Mouse (Mus musculus): ENCODE measurements around the gene Lypd6. TPM values are rescaled to one million over a fixed set of nuclear protein-coding genes. Genes with fewer than 3 reads are reported as not detected.

The Lypd6 gene
- polyA plus RNA-seq, 1 experiment from 2014 or later = 15.9 TPM

GRCm38 (mm10) chr2:50179164-50179563, 112.9 kb downstream of the Lypd6 start:
- H3K9me3 ChIP-seq (ENCODE audit: control insufficient read depth, low read length) = no peaks in the 10 kb centered on the region
- DNase-seq (ENCODE audit: low spot score) = no peak
- H3K27me3 ChIP-seq (ENCODE audit: control insufficient read depth, insufficient read depth, low read length) = no peaks in the 10 kb centered on the region
- no peaks in the 10 kb centered on the region for H3K4me1 ChIP-seq (replicated peaks; ENCODE audit: control insufficient read depth, insufficient read depth)
- no peaks in the 10 kb centered on the region for H3K36me3 ChIP-seq (ENCODE audit: control insufficient read depth, insufficient read depth, low read length)
- no peak overlapping the region for H3K9ac ChIP-seq (ENCODE audit: low read length)
- TF ChIP-seq CTCF (IDR thresholded peaks at IDR 0.05; ENCODE audit: low read depth) = no peak
- no peak for TF ChIP-seq EP300 (optimal IDR thresholded peaks at IDR 0.05)
- WGBS = 83% methylated on average over 5 of the region's 5 CpGs
- no peak overlapping the region for H3K4me2 ChIP-seq (replicated peaks; ENCODE audit: low read depth)
- H3K4me3 ChIP-seq (ENCODE audit: low read depth, low read length) = no peak overlapping the region
- H3K27ac ChIP-seq (replicated peaks) = no peak overlapping the region
- no peak for ATAC-seq (ENCODE audit: low FRiP score, low TSS enrichment)

GRCm38 (mm10) chr2:50180423-50180822, 114.2 kb downstream of the Lypd6 start:
- TF ChIP-seq EP300 (optimal IDR thresholded peaks at IDR 0.05) = no peak
- no peak for TF ChIP-seq CTCF (IDR thresholded peaks at IDR 0.05; ENCODE audit: low read depth)
- no peaks in the 10 kb centered on the region for H3K27me3 ChIP-seq (ENCODE audit: control insufficient read depth, insufficient read depth, low read length)
- H3K9me3 ChIP-seq (ENCODE audit: control insufficient read depth, low read length) = no peaks in the 10 kb centered on the region
- no peak overlapping the region for H3K9ac ChIP-seq (ENCODE audit: low read length)
- WGBS = 80% methylated on average over 3 of the region's 3 CpGs
- H3K4me1 ChIP-seq (replicated peaks; ENCODE audit: control insufficient read depth, insufficient read depth) = no peaks in the 10 kb centered on the region
- ATAC-seq (ENCODE audit: low FRiP score, low TSS enrichment) (peak; percentile 96), DNase-seq (ENCODE audit: low spot score) (peak; percentile 54)
- H3K27ac ChIP-seq (replicated peaks) = no peak overlapping the region
- no peaks in the 10 kb centered on the region for H3K36me3 ChIP-seq (ENCODE audit: control insufficient read depth, insufficient read depth, low read length)
- no peak overlapping the region for H3K4me3 ChIP-seq (ENCODE audit: low read depth, low read length)
- H3K4me2 ChIP-seq (replicated peaks; ENCODE audit: low read depth) = no peak overlapping the region

- no peak for ATAC-seq (ENCODE audit: low FRiP score, low TSS enrichment)
- DNase-seq (ENCODE audit: low spot score) = no peak
- no peak for TF ChIP-seq CTCF (IDR thresholded peaks at IDR 0.05; ENCODE audit: low read depth)
- no peak for TF ChIP-seq EP300 (optimal IDR thresholded peaks at IDR 0.05)
- 85% methylated on average over 3 of the region's 3 CpGs for WGBS
- Histone ChIP-seq H3K9me3 (ENCODE audit: control insufficient read depth, low read length) (no peaks in the 10 kb centered on the region), H3K4me2 (replicated peaks; ENCODE audit: low read depth) (no peak overlapping the region), H3K27me3 (ENCODE audit: control insufficient read depth, insufficient read depth, low read length) (no peaks in the 10 kb centered on the region), H3K4me3 (ENCODE audit: low read depth, low read length) (no peak overlapping the region), H3K4me1 (replicated peaks; ENCODE audit: control insufficient read depth, insufficient read depth) (no peaks in the 10 kb centered on the region), H3K36me3 (ENCODE audit: control insufficient read depth, insufficient read depth, low read length) (no peaks in the 10 kb centered on the region), H3K27ac (replicated peaks) (no peak overlapping the region), H3K9ac (ENCODE audit: low read length) (no peak overlapping the region)
Observed at GRCm38 (mm10) chr2:50181332-50181731, 115.1 kb downstream of the Lypd6 start.

DNA sequence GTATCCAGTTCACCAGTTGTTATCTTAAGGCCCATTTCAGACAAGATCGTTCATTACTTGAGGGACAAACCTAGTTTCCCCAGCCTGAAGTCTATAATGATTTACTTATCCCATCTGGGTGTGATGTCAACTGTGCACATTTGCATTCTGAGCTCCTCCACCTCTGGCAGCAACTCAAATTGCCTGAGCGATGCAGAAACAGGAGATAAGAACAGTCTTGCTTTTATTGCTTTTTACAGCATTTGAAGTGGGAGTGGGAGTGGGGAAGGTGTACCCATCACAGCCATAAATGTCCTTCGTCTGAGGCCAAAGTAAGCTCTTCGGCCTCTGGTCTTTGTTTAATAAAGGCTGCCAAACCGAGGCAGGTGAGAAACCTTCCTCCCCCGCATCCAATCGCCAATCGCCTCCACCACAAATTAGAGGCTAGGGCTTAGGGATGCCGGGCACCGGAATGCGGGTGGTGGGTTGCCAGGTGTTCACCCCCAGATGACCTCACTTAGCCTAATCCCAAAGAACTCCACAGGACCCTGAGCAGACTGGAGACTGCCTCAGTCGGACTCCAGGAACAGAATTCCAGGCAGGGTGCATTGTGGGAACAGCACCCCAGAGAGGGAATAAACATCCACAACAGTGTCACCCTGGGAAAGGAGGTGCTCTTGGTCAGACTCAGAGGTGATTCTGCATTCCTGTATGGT, 120.6 kb downstream of the Lypd6 start:
- H3K9me3 ChIP-seq (ENCODE audit: control insufficient read depth, low read length) = no peaks in the 10 kb centered on the region
- ATAC-seq (ENCODE audit: low FRiP score, low TSS enrichment) (no peak), DNase-seq (ENCODE audit: low spot score) (no peak)
- no peaks in the 10 kb centered on the region for H3K4me1 ChIP-seq (replicated peaks; ENCODE audit: control insufficient read depth, insufficient read depth)
- no peak overlapping the region for H3K27ac ChIP-seq (replicated peaks)
- 32% methylated on average over 12 of the region's 12 CpGs for WGBS
- H3K27me3 ChIP-seq (ENCODE audit: control insufficient read depth, insufficient read depth, low read length) = no peaks in the 10 kb centered on the region
- no peak overlapping the region for H3K9ac ChIP-seq (ENCODE audit: low read length)
- TF ChIP-seq EP300 (optimal IDR thresholded peaks at IDR 0.05) (no peak), CTCF (IDR thresholded peaks at IDR 0.05; ENCODE audit: low read depth) (no peak)
- H3K4me3 ChIP-seq (ENCODE audit: low read depth, low read length) = no peak overlapping the region
- H3K36me3 ChIP-seq (ENCODE audit: control insufficient read depth, insufficient read depth, low read length) = no peaks in the 10 kb centered on the region
- H3K4me2 ChIP-seq (replicated peaks; ENCODE audit: low read depth) = no peak overlapping the region

GRCm38 (mm10) chr2:50188856-50189255, 122.6 kb downstream of the Lypd6 start:
- ATAC-seq (ENCODE audit: low FRiP score, low TSS enrichment) = peak; percentile 10; the same call in 1 of the 2 replicates

DNA sequence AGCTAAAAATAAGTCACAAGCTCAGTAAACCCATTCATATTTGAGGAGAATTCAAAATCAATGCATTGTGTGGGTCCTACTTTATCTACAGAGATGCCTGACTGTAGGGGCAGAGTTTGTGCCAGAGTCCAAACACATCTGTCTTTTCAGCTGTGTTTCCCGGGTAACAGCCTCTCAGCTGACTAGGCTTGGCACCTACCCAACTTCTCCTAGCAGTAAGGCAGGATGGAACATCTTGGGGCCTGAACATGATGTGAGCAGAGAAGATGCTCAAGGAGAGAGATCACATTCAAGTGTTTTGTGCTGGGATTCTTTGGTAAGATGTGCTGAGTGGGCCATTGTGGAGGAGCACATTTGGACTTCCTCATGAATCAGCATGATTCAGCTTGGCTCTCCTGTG, 130.5 kb downstream of the Lypd6 start:
- DNase-seq (ENCODE audit: low spot score) = no peak
- H3K27ac ChIP-seq (replicated peaks) = no peak overlapping the region
- WGBS = 43% methylated on average over 1 of the region's 1 CpGs

More at GRCm38 (mm10) chr2:50188856-50189255, 122.6 kb downstream of the Lypd6 start:
- Histone ChIP-seq H3K4me1 (replicated peaks; ENCODE audit: control insufficient read depth, insufficient read depth) (no peaks in the 10 kb centered on the region), H3K4me3 (ENCODE audit: low read depth, low read length) (no peak overlapping the region), H3K36me3 (ENCODE audit: control insufficient read depth, insufficient read depth, low read length) (no peaks in the 10 kb centered on the region), H3K27ac (replicated peaks) (no peak overlapping the region), H3K4me2 (replicated peaks; ENCODE audit: low read depth) (no peak overlapping the region), H3K9me3 (ENCODE audit: control insufficient read depth, low read length) (no peaks in the 10 kb centered on the region), H3K27me3 (ENCODE audit: control insufficient read depth, insufficient read depth, low read length) (no peaks in the 10 kb centered on the region), H3K9ac (ENCODE audit: low read length) (no peak overlapping the region)
- 77% methylated on average over 3 of the region's 3 CpGs for WGBS
- no peak for DNase-seq (ENCODE audit: low spot score)
- TF ChIP-seq EP300 (optimal IDR thresholded peaks at IDR 0.05) (no peak), CTCF (IDR thresholded peaks at IDR 0.05; ENCODE audit: low read depth) (no peak)

More for the DNA sequence above, 130.5 kb downstream of the Lypd6 start:
- Histone ChIP-seq H3K4me3 (ENCODE audit: low read depth, low read length) (no peak overlapping the region), H3K4me2 (replicated peaks; ENCODE audit: low read depth) (no peak overlapping the region), H3K27me3 (ENCODE audit: control insufficient read depth, insufficient read depth, low read length) (no peaks in the 10 kb centered on the region), H3K9me3 (ENCODE audit: control insufficient read depth, low read length) (no peaks in the 10 kb centered on the region), H3K4me1 (replicated peaks; ENCODE audit: control insufficient read depth, insufficient read depth) (no peaks in the 10 kb centered on the region), H3K9ac (ENCODE audit: low read length) (no peak overlapping the region), H3K36me3 (ENCODE audit: control insufficient read depth, insufficient read depth, low read length) (no peaks in the 10 kb centered on the region)
- TF ChIP-seq EP300 (optimal IDR thresholded peaks at IDR 0.05) = no peak
- no peak for TF ChIP-seq CTCF (IDR thresholded peaks at IDR 0.05; ENCODE audit: low read depth)
- no peak for ATAC-seq (ENCODE audit: low FRiP score, low TSS enrichment)
